Mouse (Mus musculus): ENCODE data around the gene Slc35e2.

Gene Slc35e2

DNA sequence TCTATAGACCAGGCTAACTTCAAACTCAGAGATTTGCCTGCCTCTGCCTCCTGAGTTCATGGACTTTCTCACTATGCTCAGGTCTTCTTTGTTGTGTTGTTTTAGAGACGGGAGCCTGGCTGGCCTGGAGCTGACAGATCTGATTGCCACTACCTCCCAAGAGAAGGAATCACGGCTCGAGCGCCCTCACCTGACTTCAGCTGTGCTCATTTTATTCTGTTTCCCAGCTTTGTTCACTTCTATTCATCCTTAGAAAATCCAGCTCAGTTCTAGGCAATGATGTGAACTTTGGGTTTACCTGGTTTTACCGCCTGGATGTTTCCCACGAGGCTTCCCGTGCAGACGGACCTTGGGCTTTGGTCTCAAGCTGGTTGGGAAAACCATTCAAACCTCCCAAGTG lies 25.7 kb upstream of the Slc35e2 start:
- no peak for DNase-seq (ENCODE audit: low read depth, low spot score)

GRCm38 (mm10) chr4:155577132-155577531 lies 24.1 kb upstream of the Slc35e2 start:
- DNase-seq (ENCODE audit: low read depth, low spot score) = no peak

GRCm38 (mm10) chr4:155577741-155578140 lies 23.5 kb upstream of the Slc35e2 start:
- no peak for DNase-seq (ENCODE audit: low read depth, low spot score)

DNA sequence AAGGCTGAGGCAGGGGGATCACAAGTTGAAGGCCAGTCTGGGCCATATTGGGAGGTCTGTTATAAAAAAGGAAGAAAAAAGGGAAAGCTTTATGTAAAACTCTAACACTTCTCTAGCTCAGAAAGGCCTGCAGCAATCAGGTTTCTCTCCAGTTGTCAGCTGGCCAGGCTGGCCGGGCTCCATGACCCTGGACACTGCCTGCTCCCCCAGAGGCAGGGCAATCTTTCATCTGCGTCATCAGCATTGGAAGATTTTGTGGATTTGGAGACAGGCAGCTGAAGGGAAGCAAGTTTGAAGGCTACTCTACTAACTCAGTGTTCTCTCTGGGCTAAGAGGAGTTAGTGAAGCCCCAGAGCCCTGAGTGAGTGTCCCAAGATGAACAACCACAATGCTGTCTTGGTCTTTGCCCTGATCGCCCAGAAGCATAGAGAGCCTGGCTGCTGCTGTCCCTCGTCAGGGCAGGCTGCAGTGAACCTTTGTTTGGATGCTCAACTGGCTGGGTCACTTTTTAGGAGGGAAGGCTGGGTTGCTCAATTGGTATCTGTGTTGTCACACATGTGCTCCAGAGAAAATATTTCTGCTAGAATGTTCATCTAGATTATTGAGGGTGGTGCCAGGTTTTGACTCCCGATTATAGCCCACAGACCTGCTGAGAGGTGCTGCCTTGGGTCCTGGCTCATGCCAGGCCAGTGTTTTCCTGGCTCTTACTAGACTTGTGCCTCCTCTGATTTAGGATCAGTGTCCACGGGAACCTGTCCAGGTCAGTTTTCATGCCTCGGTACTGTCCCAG lies 22.7 kb upstream of the Slc35e2 start:
- DNase-seq (ENCODE audit: low read depth, low spot score) = no peak

GRCm38 (mm10) chr4:155580420-155580819 lies 20.8 kb upstream of the Slc35e2 start:
- DNase-seq (ENCODE audit: low read depth, low spot score) = no peak

DNA sequence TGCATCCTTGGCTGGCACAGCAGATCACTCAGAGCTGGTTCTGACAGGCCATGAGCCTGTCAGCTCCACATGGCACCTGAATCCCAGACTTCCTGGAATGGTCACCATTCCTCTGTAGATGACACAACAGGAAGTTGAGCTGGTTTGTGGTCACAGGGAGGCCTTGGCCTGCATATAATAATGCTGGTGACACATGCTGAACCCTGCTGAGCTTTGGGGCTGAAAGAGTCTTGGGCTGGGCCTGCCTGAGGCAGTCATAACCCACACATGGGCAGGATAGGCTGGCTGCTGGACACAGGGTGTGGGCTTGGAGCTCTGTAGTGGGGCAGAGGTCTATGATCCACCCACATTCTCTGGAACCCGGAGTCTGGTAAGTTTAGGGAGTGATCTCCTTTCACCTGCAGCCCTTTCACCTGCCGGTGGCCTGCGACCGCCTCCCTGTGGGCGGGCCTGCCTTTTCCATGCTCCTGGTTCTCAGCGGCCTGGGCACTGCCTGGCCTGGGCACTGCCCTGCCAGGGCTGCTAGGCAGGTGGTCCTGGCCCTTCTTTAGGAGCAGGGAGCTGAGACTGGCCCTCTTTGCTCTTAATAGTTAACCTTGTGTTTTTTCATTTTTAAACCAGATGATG lies 18.8 kb upstream of the Slc35e2 start:
- no peak for DNase-seq (ENCODE audit: low read depth, low spot score)

GRCm38 (mm10) chr4:155589356-155589755 lies 11.9 kb upstream of the Slc35e2 start:
- no peak for DNase-seq (ENCODE audit: low read depth, low spot score)

DNA sequence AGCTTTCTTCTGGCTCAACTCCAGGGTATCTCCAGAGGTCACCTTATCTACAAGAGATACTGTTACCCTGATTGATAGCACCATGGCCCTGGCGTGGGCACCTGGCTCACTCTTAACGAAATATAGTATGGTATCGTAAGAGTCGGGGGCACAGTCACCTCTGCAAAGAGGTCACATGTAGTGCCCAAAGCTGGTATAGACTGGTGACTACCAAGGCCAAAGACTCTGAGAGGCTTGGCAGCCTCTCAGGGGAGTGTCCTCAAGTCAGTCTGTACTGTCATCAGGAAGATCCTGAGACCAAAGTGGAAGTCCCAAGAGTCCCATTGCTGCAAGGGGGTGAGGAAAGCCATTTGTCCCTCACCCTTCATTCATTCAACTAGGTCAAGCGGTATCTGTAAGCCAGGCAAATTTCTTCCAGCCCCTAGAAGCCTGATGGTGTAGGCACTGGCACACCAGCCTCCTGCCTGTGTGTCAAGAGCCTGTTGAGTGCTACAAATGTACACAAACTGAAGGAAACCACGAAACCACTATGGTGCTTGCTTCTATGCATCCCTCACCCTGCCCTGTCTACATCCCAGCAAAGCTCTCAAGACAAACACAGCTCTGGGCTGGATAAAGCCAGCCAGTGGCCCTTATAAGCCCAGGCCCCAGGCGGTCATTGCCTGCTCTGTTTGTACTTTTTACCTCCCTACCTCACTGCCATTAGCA lies 10.1 kb upstream of the Slc35e2 start:
- no peak for DNase-seq (ENCODE audit: low read depth, low spot score)

GRCm38 (mm10) chr4:155593780-155594179 lies 7.4 kb upstream of the Slc35e2 start:
- no peak for DNase-seq (ENCODE audit: low read depth, low spot score)

DNA sequence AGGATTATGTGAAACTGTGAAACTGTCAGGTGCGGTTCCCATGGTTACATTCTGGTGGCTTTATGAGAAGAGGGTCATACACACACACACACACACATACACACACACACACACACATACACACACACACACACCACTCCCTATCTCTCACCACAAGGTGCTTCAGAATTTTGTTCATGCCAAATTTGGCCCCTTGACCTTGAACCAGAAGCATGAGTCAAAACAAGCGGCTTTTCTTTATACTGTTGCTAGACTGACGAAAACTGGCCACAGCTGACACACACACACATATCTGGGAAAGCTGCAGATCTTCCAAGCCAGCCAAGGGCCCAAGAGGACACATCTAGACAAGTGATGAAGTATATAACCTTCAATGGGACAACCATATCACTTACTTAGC lies 5.4 kb upstream of the Slc35e2 start:
- DNase-seq (ENCODE audit: low read depth, low spot score) = no peak

GRCm38 (mm10) chr4:155596606-155597005 lies 4.6 kb upstream of the Slc35e2 start:
- DNase-seq (ENCODE audit: low read depth, low spot score) = no peak

DNA sequence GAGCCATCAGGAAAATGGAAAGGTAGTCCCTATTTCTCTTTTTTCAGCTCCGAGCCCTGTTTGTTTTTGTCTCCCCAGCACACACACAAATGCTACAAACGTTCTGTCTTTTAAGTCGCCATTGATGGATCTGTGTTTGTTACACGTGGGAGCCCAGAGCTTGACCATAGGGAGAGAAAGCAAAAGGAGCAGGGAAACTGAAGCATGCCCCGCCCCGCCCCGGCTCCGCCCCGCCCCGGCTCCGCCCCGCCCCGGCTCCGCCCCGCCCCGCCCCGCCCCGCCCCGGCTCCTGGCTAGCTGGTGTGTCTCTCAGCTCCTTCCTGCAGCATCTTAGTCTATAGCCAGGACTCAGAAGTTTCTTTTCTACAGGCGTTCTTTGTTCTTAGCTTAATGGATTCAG lies 2.7 kb upstream of the Slc35e2 start:
- DNase-seq (ENCODE audit: low read depth, low spot score) = no peak

- no peak for DNase-seq (ENCODE audit: low read depth, low spot score)
Observed at GRCm38 (mm10) chr4:155599901-155600825, 1.1 kb upstream of the Slc35e2 start.

DNA sequence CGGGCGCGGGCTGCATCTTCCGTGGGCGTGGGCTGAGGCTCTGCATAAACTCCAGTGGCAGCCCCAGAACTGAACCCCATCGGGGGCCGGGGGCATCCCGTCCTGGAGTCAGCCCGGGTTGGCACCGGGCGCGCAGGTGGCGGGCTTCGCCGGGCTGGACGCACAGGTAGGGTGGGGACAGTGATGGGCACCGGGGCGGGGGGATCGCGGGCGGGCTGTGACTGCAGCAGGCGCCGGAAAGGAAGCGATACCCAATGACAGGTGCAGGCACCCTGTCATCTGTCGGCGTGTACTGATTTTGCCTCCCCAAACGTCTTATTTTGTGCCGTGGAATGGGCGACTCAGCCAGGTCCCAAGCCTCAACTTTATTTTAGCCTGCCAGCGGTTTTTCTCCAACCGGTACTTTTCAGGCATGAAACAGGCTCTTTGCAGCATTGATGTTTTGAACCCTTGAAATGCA lies 811 bp downstream of the Slc35e2 start:
- DNase-seq (ENCODE audit: low read depth, low spot score) = no peak

GRCm38 (mm10) chr4:155602753-155603152 lies 1.5 kb downstream of the Slc35e2 start:
- DNase-seq (ENCODE audit: low read depth, low spot score) = no peak

DNA sequence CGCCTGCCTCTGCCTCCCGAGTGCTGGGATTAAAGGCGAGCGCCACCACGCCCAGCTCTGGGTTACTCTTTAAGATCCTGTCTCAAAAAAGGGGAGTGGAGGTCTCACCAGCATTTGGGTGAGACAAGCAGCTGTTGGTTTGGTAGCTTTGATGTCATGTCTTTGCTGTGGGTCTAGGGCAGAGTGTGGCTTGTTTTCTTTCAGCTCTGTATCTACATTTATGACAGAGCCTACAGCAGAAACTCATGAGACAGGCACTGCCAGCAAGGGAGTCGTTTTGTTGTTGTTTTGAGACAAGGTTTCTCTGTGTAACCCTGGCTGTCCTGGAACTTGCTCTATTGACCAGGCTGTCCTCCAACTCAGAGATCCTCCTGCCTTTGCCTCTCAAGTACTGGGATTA lies 2.6 kb downstream of the Slc35e2 start:
- no peak for DNase-seq (ENCODE audit: low read depth, low spot score)

GRCm38 (mm10) chr4:155605132-155605531 lies 3.9 kb downstream of the Slc35e2 start:
- no peak for DNase-seq (ENCODE audit: low read depth, low spot score)

GRCm38 (mm10) chr4:155606825-155607224 lies 5.6 kb downstream of the Slc35e2 start:
- DNase-seq (ENCODE audit: low read depth, low spot score) = no peak

DNA sequence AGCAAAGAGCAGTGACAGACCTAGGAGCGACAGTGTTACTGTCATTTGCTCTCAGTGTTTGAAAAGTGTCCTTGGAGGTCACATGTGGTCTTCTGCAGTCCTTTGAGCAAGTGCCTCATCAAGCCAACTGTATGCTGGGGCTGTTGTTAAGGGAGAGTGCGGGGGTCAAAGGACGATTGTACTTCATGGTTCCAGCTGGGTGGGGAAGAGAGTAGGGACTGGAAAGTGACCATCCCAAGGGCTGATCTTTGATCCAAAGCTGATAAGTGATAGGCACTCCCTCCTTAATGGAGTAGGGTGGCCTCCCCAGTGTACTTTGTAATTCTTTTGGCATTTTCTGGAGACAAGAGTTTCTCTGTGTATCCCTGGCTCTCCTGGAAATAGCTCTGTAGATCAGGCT lies 10.6 kb downstream of the Slc35e2 start:
- no peak for DNase-seq (ENCODE audit: low read depth, low spot score)

DNA sequence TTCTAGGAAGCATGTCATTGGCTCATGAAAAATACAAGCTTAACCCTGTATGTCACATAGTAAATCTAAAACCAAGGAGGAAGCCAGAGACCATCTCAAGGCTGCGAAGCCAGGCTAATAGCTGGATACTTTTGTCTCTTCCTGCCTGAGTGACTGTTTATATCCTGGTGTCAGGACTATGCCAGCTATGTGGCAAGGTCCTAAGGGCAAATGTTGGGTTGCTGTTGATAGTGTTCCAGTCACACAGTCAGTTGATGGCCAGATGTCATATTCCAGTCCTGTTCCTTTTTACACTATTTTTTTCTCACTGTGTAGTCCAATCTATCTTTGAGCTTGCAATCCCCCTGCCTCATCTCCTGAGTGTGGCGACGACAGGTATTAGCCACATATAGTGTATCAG lies 12.0 kb downstream of the Slc35e2 start:
- DNase-seq (ENCODE audit: low read depth, low spot score) = no peak

DNA sequence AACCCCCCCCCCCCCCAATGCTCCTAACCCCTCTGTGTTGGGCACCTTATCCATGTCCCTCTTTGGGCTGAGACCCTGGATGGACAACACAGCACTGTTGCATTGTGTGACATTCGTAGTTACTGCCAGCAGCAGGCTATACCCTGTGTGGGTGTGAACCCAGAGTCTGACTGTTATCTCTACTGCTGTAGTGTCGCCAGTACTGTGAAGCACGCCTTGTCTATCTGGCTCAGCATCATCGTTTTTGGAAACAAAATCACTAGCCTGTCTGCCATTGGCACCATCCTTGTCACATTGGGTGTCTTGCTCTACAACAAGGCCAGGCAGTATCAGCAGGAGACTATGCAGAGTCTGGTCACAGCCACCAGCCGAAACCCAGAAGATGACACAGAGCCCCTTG lies 17.1 kb downstream of the Slc35e2 start:
- no peak for DNase-seq (ENCODE audit: low read depth, low spot score)

All from retina, adult 2 months (tissue).